Mouse (Mus musculus) liver, embryonic 14.5 days (tissue): ENCODE measurements around the gene Dse.

Experiments used
- CTCF ChIP-seq: IDR thresholded peaks from 2 replicates; pipeline ENCODE4 v1.5.1; 2016; ENCODE audit warnings: antibody characterized with exemption, low read depth, control low read depth
- EP300 ChIP-seq: IDR thresholded peaks from 2 replicates; pipeline ENCODE4 v1.6.1; 2016; ENCODE audit warnings: antibody characterized with exemption, low read depth

- TF ChIP-seq CTCF (no peak), EP300 (no peak)
Measured at GRCm38 (mm10) chr10:34172663-34173282, 34.7 kb downstream of the Dse start.
